Mouse (Mus musculus) kidney, adult 8-10 months (tissue): ENCODE measurements around the gene Kcna1.

Source experiments
- DNase-seq, 2 experiments: peaks; one replicate each; pipeline ENCODE4 v3.0.0; 2022

Gene Kcna1

GRCm38 (mm10) chr6:126595805-126596629 lies 50.2 kb downstream of the Kcna1 start:
- DNase-seq, result no peak

GRCm38 (mm10) chr6:126595130-126595529 lies 51.1 kb downstream of the Kcna1 start:
- peak in 1 of 2 experiments; percentile 4 for DNase-seq

DNA sequence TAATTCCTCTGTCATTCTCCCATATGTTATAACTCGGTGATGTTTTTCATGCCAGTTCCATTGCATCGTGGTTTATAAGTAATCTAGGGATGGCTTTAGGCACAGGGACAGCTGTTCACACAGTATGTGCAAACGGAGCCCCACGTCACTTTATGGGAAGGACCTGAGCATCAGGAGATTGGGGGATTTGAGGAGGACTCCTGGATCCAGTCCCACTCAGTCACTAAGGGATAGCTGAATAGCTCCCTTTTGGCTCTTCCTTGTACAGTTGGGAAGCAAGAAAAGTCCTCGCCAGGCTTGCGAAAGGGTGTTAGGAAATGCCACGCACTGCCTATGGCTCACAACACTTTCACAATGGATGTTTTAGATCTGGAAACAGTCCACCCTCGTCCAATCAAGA lies 51.8 kb downstream of the Kcna1 start:
- no peak for DNase-seq

DNA sequence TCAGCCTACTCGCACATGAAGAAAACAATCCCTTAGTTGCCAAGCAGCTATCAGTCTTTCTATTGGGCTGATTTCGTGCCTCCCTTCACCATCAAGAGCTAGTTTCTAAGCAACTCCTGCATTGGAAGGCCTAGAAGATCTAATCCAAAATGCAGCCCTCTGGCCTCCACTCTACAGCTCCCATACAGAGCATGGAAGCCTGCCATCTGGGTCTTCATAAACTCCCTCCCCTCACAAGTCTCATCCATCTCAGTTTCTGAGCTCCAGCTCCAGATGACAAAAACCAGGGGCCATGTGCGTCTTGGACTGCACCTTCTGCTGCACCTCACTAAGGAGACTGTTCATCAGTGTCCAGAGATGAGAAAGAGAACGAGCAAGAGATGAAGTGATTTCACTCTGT lies 52.8 kb downstream of the Kcna1 start:
- DNase-seq, result no peak
